Mouse (Mus musculus) cerebellum, adult 8-10 months (tissue): ENCODE data around the gene Isx.

Source experiments
- DNase-seq: peaks from one replicate; pipeline ENCODE4 v3.0.0; 2022

Gene Isx

GRCm38 (mm10) chr8:74872940-74873339, at the start of gene Isx:
TSS of gene Isx (plus strand) at chr8:74873173.
- no peak for DNase-seq

GRCm38 (mm10) chr8:74827689-74828088, 45.3 kb upstream of the Isx start:
- no peak for DNase-seq

DNA sequence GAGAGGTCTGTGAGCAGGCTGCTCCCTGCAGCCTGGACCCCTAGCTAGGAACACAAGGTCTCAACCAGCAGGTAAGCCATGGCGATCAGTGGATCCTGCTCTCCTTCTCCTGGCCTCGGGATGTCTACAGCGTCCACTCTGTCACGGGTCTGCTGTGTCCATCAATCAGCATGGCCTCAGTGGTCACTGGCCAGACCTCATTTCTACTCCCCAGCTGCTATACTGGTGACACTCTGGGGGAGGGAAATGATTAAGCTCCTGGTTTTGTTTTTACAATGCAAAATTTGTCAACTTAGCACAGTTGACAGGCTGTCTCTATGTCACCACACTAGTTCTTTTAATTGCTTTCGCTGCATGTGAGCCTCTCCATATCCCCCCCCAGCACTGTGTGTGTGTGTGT, 41.7 kb upstream of the Isx start:
- no peak for DNase-seq

DNA sequence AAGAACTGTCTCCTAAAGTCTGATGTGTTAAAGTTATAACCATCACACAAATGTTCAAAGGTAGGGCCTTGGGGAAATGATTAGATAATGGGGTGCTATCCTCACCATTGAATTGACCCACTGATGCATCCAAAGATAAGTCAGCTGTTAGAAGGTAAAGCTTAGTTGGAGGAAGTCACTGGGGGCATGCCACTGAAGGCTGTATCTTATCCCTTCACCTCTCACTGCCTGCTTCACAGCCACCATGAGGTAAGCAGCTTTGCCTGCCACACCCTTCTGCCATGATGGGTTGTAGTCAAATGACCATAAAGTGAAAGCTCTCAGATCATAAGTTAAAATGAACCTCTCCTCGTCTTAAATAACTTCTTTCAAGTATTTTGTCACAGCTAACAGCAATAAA, 38.7 kb upstream of the Isx start:
- no peak for DNase-seq

- DNase-seq: no peak
Observed at GRCm38 (mm10) chr8:74847376-74848048, 25.5 kb upstream of the Isx start.

- no peak for DNase-seq
Observed at GRCm38 (mm10) chr8:74848707-74849106, 24.3 kb upstream of the Isx start.

GRCm38 (mm10) chr8:74850971-74851370, 22.0 kb upstream of the Isx start:
- no peak for DNase-seq

DNA sequence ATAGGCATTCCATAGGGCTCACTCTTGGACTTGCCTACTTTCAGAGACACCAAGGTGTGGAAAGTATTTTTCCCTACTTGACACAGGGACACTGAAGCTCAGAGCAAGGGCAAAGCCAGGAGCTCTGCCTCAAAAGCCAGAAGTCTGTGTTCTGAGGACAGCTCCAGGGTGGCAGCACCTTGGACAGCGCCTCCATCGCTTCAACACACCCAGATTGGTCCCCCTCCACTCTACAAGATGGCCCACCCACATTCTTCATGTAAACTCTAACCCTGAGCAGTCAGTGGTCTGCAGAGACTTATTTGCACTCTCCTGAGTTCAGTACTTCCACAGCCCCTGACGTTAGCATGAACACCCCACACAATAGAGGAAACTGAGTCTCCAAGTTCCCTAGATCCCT, 21.1 kb upstream of the Isx start:
- DNase-seq: no peak

- DNase-seq: peak; percentile 26
Observed at GRCm38 (mm10) chr8:74853488-74853887, 19.5 kb upstream of the Isx start.

GRCm38 (mm10) chr8:74854786-74855185, 18.2 kb upstream of the Isx start:
- DNase-seq: no peak

DNA sequence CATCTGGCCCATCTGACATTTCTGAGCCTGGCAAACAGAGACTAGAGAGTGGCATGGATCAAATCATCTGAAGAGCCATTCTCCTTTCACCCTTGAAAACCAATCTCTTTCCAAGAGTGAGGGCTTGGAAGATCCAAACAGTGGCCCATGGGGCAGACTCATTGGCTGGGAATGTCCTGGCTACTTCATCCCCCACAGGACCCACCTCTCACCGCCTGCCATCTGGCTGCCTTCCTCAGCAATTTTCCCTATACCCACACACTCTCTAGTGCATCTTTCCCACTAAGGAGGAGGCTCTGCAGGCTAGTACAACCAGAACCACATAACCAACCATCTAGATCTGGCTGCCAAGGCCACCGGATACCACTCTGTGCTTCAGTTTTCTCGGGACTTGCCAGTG, 17.6 kb upstream of the Isx start:
- no peak for DNase-seq

DNA sequence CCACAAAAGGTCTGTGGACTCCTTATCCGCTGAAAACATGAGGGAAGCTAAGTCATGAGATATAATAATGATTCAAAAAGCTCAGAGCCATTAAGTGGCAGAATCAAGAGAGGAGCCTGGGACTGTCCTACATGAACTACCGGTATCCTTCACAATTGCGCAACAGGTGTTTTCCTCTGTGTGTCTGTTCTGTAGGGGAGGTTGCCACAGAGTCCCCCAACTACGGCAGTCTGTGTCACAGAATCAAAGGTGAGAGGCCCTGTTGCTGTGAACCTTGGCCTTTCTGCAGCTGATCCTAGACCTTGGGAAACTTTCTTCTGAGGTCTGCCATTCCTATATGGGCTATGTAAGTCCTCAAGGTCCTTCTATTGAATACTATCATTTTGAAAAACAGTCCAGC, 13.7 kb upstream of the Isx start:
- DNase-seq: no peak

DNA sequence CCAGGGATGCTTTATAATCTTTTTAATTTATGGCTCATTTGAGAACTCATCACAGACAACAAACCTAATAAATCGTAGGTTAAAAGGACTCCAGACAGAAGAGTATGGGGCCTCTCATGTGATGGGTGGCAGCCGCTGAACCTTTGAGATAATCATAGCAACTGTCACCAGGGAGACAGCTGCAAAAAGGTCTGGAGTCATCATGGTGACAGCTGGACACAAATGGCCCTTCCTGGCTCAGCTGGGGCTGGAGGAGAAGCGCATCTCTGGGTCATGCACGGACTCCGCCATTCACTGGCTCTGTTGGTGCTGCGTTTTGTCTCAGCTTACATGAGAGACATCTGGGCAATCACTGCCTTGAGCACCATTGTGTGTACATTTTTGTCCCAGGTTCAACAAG, 12.5 kb upstream of the Isx start:
- DNase-seq: no peak

GRCm38 (mm10) chr8:74862598-74862997, 10.4 kb upstream of the Isx start:
- no peak for DNase-seq

- no peak for DNase-seq
Observed at GRCm38 (mm10) chr8:74870346-74870949, 2.5 kb upstream of the Isx start.

- no peak for DNase-seq
Observed at GRCm38 (mm10) chr8:74871686-74872085, 1.3 kb upstream of the Isx start.

DNA sequence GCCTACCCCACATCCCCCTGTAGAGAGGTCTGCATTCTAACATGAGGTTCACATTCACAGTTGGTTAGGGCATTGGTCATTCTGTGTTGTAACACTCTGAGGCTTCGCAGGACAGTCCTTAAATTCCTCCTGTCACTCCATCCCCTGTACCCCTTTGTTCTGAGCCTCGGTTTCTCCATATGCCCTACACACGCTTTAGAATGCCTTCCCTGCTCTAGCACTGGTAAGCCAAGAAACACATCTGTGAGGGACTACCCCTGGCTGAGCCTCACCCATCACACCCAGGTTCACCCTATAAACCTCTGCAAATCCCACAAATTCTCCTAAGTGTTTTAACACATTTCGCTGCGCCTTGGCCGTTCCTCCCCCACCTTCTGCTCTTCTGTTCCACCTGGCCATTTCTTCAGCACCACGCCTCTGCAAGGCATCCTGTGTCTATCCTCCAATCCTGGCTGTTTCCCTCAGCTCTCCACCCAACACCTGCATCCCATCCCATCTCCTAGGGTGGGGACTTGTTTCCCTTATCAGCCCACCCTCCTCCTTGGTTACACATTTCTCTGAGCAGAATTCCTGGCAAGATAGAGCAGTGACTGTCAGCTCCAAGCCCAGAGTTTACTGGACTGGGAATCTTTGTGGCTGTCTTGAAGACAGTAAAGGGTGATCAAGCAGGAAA, 686 bp upstream of the Isx start:
- DNase-seq: no peak

- DNase-seq: no peak
Observed at GRCm38 (mm10) chr8:74874565-74874964, 1.6 kb downstream of the Isx start.

DNA sequence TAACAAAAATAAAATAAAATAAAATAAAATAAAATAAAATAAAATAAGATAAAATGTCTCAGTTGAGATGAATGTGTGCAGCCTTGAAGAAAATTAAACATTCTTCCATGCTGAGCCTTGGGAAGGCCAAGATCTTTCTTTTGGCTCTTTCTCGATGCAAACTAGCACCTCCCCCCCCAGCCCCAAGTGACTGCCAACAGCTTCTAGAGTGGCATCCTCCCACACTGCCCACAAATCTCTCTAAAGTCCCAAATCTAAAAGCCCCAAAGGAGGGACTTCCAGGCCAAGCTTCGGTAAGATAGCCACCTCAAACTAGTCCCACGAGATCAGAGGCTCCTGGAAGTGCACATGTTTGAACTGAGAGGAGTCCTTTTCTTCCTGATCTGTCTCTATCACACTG, 5.7 kb downstream of the Isx start:
- no peak for DNase-seq

DNA sequence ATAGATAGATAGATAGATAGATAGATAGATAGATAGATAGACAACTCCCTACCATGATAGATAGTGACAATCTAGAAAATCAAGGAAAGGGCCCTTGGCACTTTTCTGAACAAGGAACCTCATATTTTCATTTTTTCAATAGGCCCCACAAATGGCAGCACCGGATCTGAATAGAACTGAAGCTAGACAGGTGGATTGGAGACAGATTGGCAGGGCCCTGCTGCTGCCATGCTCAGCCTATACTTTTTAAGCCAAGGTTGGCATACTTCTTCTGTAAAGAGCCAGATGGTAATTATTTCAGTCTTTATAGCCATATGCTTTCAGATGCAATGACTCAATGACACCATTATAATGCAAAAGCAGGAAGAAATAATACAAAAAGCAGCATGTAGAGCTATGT, 15.8 kb downstream of the Isx start:
- DNase-seq: peak; percentile 27

GRCm38 (mm10) chr8:74891030-74891429, 18.1 kb downstream of the Isx start:
- no peak for DNase-seq

DNA sequence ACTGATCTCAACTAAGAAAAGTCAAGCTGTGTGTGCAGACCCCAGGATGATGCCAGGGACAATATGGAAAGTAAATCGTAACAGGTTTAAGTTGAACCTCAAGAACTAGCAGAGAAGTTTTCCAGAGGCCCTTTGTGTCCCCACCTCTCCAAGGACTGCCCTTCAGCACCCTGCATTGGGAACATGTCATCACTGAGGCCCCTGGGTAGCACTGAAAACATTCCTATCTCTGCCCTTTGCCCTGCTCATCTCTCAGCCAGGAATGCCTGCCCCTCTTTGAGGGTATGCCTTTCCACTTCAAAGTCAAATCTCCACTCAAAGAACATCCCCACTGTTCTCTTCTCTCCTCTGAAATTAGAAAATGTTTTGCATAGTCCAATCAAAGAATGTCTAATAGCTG, 23.3 kb downstream of the Isx start:
- no peak for DNase-seq

DNA sequence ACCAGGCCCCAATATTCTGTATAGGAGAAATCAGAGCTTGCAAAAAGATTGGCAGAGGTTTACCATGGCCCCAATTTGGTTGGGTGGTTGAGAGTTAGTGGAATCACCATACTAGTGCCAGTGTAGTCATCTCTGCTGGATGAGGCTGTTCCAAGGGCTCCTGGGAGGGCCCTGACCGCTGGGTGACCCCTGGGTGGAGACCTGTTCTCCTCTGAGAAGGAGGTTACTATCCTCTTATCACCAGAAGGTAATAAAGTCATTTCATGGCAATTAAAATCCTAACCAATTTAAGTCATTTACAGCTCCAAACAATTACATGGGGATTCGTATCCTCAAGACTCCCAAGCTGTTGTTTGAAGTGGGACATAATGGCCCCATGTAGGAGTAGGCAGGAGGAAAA, 24.3 kb downstream of the Isx start:
- no peak for DNase-seq

DNA sequence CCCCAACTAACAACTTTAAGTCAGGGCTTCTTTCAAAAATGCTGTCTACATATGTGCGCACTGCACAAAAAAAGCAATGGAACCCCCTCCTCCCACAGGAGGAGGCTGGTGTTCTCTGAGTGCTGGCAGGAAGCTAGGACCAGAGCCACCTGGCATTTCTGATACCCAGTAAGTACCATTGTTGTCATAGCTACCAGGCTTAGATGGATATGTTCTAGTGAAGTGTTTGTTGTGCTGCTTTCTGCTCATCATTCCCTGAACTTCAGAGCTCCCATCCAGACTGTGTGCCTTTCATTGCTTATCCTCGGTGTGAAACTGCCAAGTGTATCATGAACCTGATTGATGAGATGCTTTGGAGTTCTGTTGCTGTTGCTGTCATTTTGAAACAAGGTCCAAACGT, 26.8 kb downstream of the Isx start:
- DNase-seq: no peak

DNA sequence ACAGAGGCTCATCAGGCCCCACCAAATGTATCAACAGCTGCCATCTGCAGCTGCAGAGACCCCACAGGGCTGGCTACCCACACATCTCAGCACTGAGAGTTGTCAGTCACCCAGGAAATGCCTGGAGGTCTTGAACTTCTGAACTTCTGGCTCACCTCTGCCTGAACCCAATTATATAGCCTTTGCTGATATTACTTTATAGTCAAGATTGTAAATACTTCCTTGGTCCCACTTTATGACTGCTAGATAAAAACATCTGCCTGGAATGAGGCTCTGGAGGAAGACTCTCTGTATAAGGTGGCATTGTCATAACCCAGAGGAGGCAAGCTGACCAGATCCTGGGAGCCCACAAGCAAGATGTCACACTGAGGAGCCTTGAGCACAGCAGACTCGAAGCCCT, 28.8 kb downstream of the Isx start:
- DNase-seq: no peak
